Mouse (Mus musculus) left cerebral cortex, adult 2 months (tissue): ENCODE data around the gene Cdkn2aipnl. TPM values are rescaled to one million over a fixed set of nuclear protein-coding genes. Genes with fewer than 3 reads are reported as not detected.

Source experiments
- DNase-seq, 2 experiments: peaks; one replicate each; pipeline ENCODE4 v3.0.0; 2021 to 2022; ENCODE audit warnings: low spot score in 2 of 2, mixed read lengths in 1 of 2; ENCODE audit errors: extremely low spot score in 1 of 2
- H3K27ac ChIP-seq: fragments of 200-600 bp; 2 replicates; pipeline ENCODE4 v1.8.1; 2022
- H3K4me3 ChIP-seq: fragments of 200-600 bp; 2 replicates; pipeline ENCODE4 v1.8.1; 2022
- CTCF ChIP-seq: fragments of 200-600 bp; IDR thresholded peaks from 2 replicates; pipeline ENCODE4 v1.8.1; 2022; ENCODE audit warnings: antibody characterized with exemption, mild to moderate bottlenecking, moderate library complexity
- intact Hi-C: fragments of 180-260 bp; cut with DNase I; formaldehyde crosslinking; loops from one replicate; pipeline ENCODE4 v1.15.1; 2025
- total RNA-seq, 2 experiments: library from RNA; stranded (reverse); gene quantifications; 2 replicates each; pipeline ENCODE4 v1.2.3; 2021

Cdkn2aipnl gene
- total RNA-seq, 2 experiments from 2014 or later, result 34.2 to 37.6 TPM

DNA sequence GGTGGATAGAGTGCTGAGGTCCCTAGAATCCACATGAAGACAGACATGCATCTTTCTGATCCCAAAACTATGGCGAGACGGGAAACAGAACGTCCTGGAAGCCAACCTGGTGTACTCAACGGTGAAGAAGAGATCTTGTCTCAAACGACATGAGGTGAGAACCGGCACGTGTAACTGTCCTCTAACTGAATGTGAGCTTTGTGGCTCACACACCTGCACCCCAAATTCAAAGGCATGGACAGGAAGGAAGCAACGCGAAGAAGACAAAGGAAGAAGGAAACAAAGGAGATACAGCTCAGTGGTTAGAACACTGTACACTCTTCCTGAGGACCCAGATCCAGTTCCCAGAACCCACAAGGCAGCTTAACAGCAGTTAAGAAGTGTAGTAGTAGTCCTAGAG, 17.5 kb upstream of the Cdkn2aipnl start:
- DNase-seq, result no peak
- no peak; the same call in 1 of the 2 replicates for TF ChIP-seq CTCF
- Histone ChIP-seq H3K4me3 (no peak overlapping the region), H3K27ac (no peak overlapping the region)
- intact Hi-C loops, result loop anchor here (5.0 kb wide), 1 partner anchor 93 kb away; the partner anchor contains the start of gene Jade2

GRCm38 (mm10) chr11:51951861-51952420, 15.5 kb upstream of the Cdkn2aipnl start:
- intact Hi-C loops, result no loop called here
- Histone ChIP-seq H3K4me3 (no peak overlapping the region), H3K27ac (no peak overlapping the region)
- no peak for DNase-seq
- TF ChIP-seq CTCF, result no peak

GRCm38 (mm10) chr11:51956112-51956511, 11.3 kb upstream of the Cdkn2aipnl start:
- intact Hi-C loops, result no loop called here
- H3K27ac ChIP-seq, result no peak overlapping the region
- no peak for TF ChIP-seq CTCF
- DNase-seq, result no peak
- H3K4me3 ChIP-seq, result no peak overlapping the region

GRCm38 (mm10) chr11:51957760-51958159, 9.7 kb upstream of the Cdkn2aipnl start:
- Histone ChIP-seq H3K27ac (no peak overlapping the region), H3K4me3 (no peak overlapping the region)
- intact Hi-C loops, result no loop called here
- no peak for TF ChIP-seq CTCF
- DNase-seq, result no peak

GRCm38 (mm10) chr11:51959511-51959910, 8.0 kb upstream of the Cdkn2aipnl start:
- no peak for TF ChIP-seq CTCF
- no peak for DNase-seq
- no peak overlapping the region for H3K27ac ChIP-seq
- H3K4me3 ChIP-seq, result no peak overlapping the region
- intact Hi-C loops, result no loop called here

DNA sequence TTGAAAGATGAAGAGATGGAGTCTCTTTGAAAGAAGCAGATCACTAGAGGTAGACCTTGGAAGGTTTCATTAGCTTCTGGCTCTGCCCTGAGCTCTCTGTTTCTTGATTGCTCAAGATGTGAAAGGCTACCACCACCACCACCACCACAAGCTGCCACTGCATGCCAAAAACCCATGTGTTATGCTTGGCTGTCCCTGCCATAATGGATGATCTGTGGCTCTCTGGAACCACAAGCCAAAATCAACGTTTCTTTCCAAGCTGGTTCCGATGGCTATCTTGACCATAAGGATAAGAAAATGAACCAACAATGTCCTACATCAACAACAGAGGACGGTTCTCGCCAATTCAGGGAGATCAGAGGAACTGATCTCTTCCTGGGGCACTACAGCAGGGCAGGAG, 7.4 kb upstream of the Cdkn2aipnl start:
- intact Hi-C loops, result no loop called here
- Histone ChIP-seq H3K27ac (no peak overlapping the region), H3K4me3 (no peak overlapping the region)
- TF ChIP-seq CTCF, result no peak
- DNase-seq, result no peak

- H3K4me3 ChIP-seq, result no peak overlapping the region
- peak; percentile 33 for TF ChIP-seq CTCF
- intact Hi-C loops, result no loop called here
- H3K27ac ChIP-seq, result no peak overlapping the region
- no peak for DNase-seq
Observed at GRCm38 (mm10) chr11:51960967-51961471, 6.4 kb upstream of the Cdkn2aipnl start.

DNA sequence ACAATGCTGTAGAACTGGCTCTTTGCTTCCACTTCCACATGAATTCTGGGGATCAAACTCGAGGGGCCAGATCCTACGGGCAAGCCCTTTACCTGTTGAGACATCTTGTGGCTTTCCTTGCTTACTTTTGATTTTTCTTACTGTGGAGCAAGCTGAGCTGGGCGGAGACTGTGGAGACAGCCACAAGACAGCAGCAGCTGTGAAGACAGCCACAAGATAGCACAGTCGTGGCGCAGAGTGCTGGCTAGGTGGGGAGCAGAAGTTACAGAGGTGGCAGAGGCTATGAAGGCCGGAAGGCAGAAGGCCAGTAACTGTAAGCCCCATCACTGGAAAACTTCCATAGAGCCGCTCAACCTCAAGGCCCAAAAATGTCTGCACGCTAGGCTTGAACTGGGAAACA, 5.7 kb upstream of the Cdkn2aipnl start:
- DNase-seq, result no peak
- no peak for TF ChIP-seq CTCF
- Histone ChIP-seq H3K27ac (no peak overlapping the region), H3K4me3 (no peak overlapping the region)
- intact Hi-C loops, result no loop called here

DNA sequence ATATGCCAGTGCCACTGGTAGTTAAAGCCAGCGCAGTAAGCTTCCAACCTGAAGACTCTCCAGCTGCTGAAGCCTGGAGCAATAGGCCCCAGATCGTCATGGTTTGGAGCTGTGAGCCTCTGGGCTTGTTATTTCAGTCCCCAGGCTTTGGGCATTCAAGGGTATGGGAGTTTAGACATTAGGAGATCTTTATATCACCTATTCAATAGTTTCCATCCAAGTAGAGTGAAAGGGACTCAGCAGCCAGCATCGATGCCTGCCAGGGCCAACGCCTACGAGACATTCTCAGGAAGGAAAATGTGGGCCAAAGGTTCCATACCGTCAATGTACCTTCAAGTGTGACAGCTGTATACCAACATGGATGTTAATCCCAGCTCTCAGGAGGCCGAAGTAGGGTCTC, 5.2 kb upstream of the Cdkn2aipnl start:
- no peak for TF ChIP-seq CTCF
- no peak overlapping the region for H3K4me3 ChIP-seq
- intact Hi-C loops, result no loop called here
- DNase-seq, result no peak
- no peak overlapping the region for H3K27ac ChIP-seq

DNA sequence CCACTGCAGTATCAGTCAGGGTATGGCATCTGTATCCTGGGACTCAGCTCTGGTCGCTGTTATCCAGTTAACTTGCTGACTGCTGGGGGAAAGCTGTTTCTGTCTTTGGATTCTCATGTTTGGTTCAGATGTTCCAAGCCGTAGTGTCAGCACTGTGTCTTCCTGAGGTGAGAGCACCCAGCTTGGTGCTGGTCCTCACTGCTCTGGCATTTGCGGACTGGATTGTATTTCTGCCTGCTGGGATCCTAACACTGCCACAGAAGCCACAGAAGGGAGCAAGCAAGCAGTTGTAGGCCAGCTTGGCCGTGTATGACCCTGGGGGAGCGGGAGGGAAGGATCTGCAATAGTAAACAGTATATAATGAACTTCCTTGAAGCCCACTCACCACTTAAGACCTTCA, 810 bp upstream of the Cdkn2aipnl start:
- H3K27ac ChIP-seq, result no peak overlapping the region
- DNase-seq, result no peak
- intact Hi-C loops, result loop anchor here (1.0 to 5.0 kb wide), 4 partner anchors 49 to 146 kb away; partner anchors contain the start of gene Jade2
- no peak for TF ChIP-seq CTCF
- H3K4me3 ChIP-seq, result no peak overlapping the region

DNA sequence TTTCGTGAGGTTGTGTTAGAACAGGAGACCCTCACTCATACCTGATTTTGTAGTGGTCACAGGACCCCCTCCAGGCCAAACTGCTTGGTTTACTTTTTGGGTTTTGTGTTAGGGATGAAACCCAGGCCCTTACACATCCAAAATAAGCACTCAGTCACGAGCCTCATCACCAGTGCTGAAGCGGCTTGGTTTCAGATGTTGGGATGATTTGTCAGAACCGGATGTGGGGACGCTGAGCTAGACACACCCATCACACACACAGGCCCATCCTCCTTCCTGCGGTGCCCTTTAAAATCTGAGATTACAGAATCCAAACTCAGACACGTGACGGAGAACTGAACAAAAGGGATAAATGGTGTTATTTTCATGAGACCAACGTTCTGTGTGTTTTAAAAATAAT, 1.4 kb downstream of the Cdkn2aipnl start:
- no peak overlapping the region for H3K4me3 ChIP-seq
- H3K27ac ChIP-seq, result no peak overlapping the region
- no peak for DNase-seq
- TF ChIP-seq CTCF, result no peak
- intact Hi-C loops, result loop anchor here (5.0 kb wide), 1 partner anchor 52 kb away; no protein-coding TSS in a partner anchor

GRCm38 (mm10) chr11:51969511-51969910, 2.0 kb downstream of the Cdkn2aipnl start:
- Histone ChIP-seq H3K27ac (no peak overlapping the region), H3K4me3 (no peak overlapping the region)
- intact Hi-C loops, result loop anchor here (5.0 kb wide), 1 partner anchor 52 kb away; no protein-coding TSS in a partner anchor
- no peak for DNase-seq
- TF ChIP-seq CTCF, result no peak; the same call in 1 of the 2 replicates

DNA sequence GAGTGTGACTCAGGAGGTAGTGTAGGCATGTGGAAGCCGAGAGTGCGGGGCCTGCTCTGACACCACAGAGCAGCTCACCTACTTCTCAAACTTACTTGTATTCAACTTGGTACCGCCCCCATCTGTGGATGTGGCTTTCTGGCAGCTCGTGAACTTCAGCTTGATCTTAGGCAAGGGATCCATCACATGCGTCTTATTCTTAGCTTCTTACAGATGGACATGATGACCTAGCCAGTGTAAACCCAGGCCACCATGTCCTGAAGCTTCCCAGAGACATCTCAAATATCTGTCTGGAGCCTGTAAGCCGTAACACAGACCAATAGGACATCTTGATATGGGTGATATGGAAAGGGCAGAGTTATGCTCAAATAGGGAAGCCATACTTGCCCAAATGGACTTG, 4.2 kb downstream of the Cdkn2aipnl start:
- no peak for TF ChIP-seq CTCF

More for the DNA sequence above, 4.2 kb downstream of the Cdkn2aipnl start:
- Histone ChIP-seq H3K27ac (no peak overlapping the region), H3K4me3 (no peak overlapping the region)
- intact Hi-C loops, result no loop called here
- DNase-seq, result no peak
